Mouse (Mus musculus) adrenal gland, adult 8-10 months (tissue): ENCODE data around the gene Gm732. TPM values are rescaled to one million over a fixed set of nuclear protein-coding genes. Genes with fewer than 3 reads are reported as not detected.

Experiments
- DNase-seq: peaks from one replicate; pipeline ENCODE4 v3.0.0; 2022
- total RNA-seq, 4 experiments: library from RNA; stranded (reverse); gene quantifications; 2 replicates each; pipeline ENCODE4 v1.2.4; 2022

The Gm732 gene
- total RNA-seq: not detected

GRCm38 (mm10) chrX:107948365-107948764 is at the start of gene Gm732:
TSS of gene Gm732 (minus strand) at chrX:107948465.
- no peak for DNase-seq

Other genes with a start within 250 kb of the Gm732 start
- not detected for gene Tent5d, start 155.9 kb downstream of the Gm732 start, total RNA-seq
- gene 2610002M06Rik, start 132.1 kb downstream of the Gm732 start, total RNA-seq: 10 to 100 TPM; 11.8 to 15.0 (median 13.0) TPM